Mouse (Mus musculus) E14TG2a.4 (cell line): Measurements from ENCODE around the gene Pxn.

Experiments
- H3K27me3 ChIP-seq: 2 replicates; pipeline ENCODE4 v1.6.1; 2014; ENCODE audit warnings: low read length, control low read depth; ENCODE audit not compliant: insufficient read depth
- H3K36me3 ChIP-seq: 2 replicates; pipeline ENCODE4 v1.6.1; 2014; ENCODE audit warnings: low read length, control low read depth; ENCODE audit not compliant: insufficient read depth
- H3K4me1 ChIP-seq: replicated peaks from 2 replicates; pipeline ENCODE4 v1.6.1; 2014; ENCODE audit warnings: low read depth, low read length, control low read depth
- H3K4me3 ChIP-seq: replicated peaks from 2 replicates; pipeline ENCODE4 v1.5.1; 2014; ENCODE audit warnings: mild to moderate bottlenecking, low read length
- H3K9me3 ChIP-seq: 2 replicates; pipeline ENCODE4 v1.6.1; 2014; ENCODE audit warnings: low read length, control low read depth
- CTCF ChIP-seq: conservative IDR thresholded peaks from 2 replicates; pipeline ENCODE4 v1.5.1; 2014; ENCODE audit warnings: low read length
- NANOG ChIP-seq: IDR thresholded peaks from 2 replicates; pipeline ENCODE4 v1.6.1; 2014; ENCODE audit warnings: borderline replicate concordance, low read length, mixed read lengths
- POU5F1 ChIP-seq: IDR thresholded peaks from 2 replicates; pipeline ENCODE4 v1.6.1; 2014; ENCODE audit warnings: low read length, borderline replicate concordance

The Pxn gene

GRCm38 (mm10) chr5:115529364-115529741 is 22.9 kb downstream of the Pxn start:
- Histone ChIP-seq H3K27me3 (no peaks in the 10 kb centered on the region), H3K4me1 (peaks cover 94% of the 10 kb centered on the region), H3K36me3 (0 out of 2 replicates have a peak, but pooled peaks cover 2% of the 10 kb centered on the region), H3K9me3 (no peaks in the 10 kb centered on the region), H3K4me3 (no peak overlapping the region)
- TF ChIP-seq CTCF = no peak
- TF ChIP-seq NANOG = no peak
- no peak for TF ChIP-seq POU5F1

GRCm38 (mm10) chr5:115529742-115530446 is 23.4 kb downstream of the Pxn start:
- Histone ChIP-seq H3K4me1 (peaks cover 94% of the 10 kb centered on the region), H3K9me3 (no peaks in the 10 kb centered on the region), H3K4me3 (no peak overlapping the region; the same call in 1 of the 2 replicates), H3K27me3 (no peaks in the 10 kb centered on the region), H3K36me3 (0 out of 2 replicates have a peak, but pooled peaks cover 2% of the 10 kb centered on the region)
- TF ChIP-seq POU5F1 = no peak
- no peak for TF ChIP-seq CTCF
- TF ChIP-seq NANOG = no peak

- peaks cover 94% of the 10 kb centered on the region for H3K4me1 ChIP-seq
- TF ChIP-seq NANOG (no peak), CTCF (no peak), POU5F1 (no peak)
- H3K27me3 ChIP-seq = peaks cover 3% of the 10 kb centered on the region; the same call in 1 of the 2 replicates
- no peak overlapping the region; the same call in 1 of the 2 replicates for H3K4me3 ChIP-seq
- no peaks in the 10 kb centered on the region for H3K36me3 ChIP-seq
- no peaks in the 10 kb centered on the region for H3K9me3 ChIP-seq
Measured at GRCm38 (mm10) chr5:115530447-115530809, 24.0 kb downstream of the Pxn start.

- Histone ChIP-seq H3K27me3 (peaks cover 7% of the 10 kb centered on the region), H3K4me3 (peak overlapping the region; percentile 67)
Measured at GRCm38 (mm10) chr5:115531671-115532270, 25.3 kb downstream of the Pxn start.

GRCm38 (mm10) chr5:115534290-115534731 is 27.8 kb downstream of the Pxn start:
- H3K4me1 ChIP-seq = peaks cover 91% of the 10 kb centered on the region
- H3K9me3 ChIP-seq = no peaks in the 10 kb centered on the region
- no peaks in the 10 kb centered on the region for H3K36me3 ChIP-seq
- H3K27me3 ChIP-seq = peaks cover 12% of the 10 kb centered on the region
- no peak for TF ChIP-seq POU5F1
- no peak for TF ChIP-seq NANOG
- no peak for TF ChIP-seq CTCF
- peak overlapping the region; percentile 67 for H3K4me3 ChIP-seq

More at GRCm38 (mm10) chr5:115531671-115532270, 25.3 kb downstream of the Pxn start:
- Histone ChIP-seq H3K9me3 (no peaks in the 10 kb centered on the region), H3K36me3 (no peaks in the 10 kb centered on the region), H3K4me1 (peaks cover 92% of the 10 kb centered on the region)
- TF ChIP-seq CTCF (no peak), POU5F1 (no peak), NANOG (no peak)

- Histone ChIP-seq H3K27me3 (peaks cover 12% of the 10 kb centered on the region), H3K4me1 (peaks cover 91% of the 10 kb centered on the region), H3K9me3 (no peaks in the 10 kb centered on the region), H3K4me3 (peak overlapping the region; percentile 67), H3K36me3 (no peaks in the 10 kb centered on the region)
- TF ChIP-seq NANOG (no peak), CTCF (no peak), POU5F1 (no peak)
Measured at GRCm38 (mm10) chr5:115534856-115535255, 28.4 kb downstream of the Pxn start.

GRCm38 (mm10) chr5:115535635-115536034 is 29.2 kb downstream of the Pxn start:
- Histone ChIP-seq H3K4me1 (peaks cover 90% of the 10 kb centered on the region), H3K27me3 (peaks cover 12% of the 10 kb centered on the region), H3K9me3 (no peaks in the 10 kb centered on the region), H3K4me3 (peak overlapping the region; percentile 11; the same call in 1 of the 2 replicates), H3K36me3 (no peaks in the 10 kb centered on the region)
- TF ChIP-seq CTCF (no peak), POU5F1 (no peak), NANOG (no peak)

- peaks cover 12% of the 10 kb centered on the region for H3K27me3 ChIP-seq
- H3K36me3 ChIP-seq = no peaks in the 10 kb centered on the region
- H3K4me1 ChIP-seq = peaks cover 86% of the 10 kb centered on the region
- no peak for TF ChIP-seq POU5F1
- TF ChIP-seq CTCF = no peak
- no peak for TF ChIP-seq NANOG
- peak overlapping the region; percentile 32 for H3K4me3 ChIP-seq
- no peaks in the 10 kb centered on the region for H3K9me3 ChIP-seq
Measured at GRCm38 (mm10) chr5:115538017-115538692, 31.7 kb downstream of the Pxn start.
